Mouse (Mus musculus): ENCODE data around the gene Smyd4.
"Not testable (repeated sequence)": the region's sequence is repeated elsewhere in the genome, so short reads cannot be mapped to it uniquely, and the experiment has no call there.

Smyd4 gene

GRCm38 (mm10) chr11:75346556-75347187, 1.6 kb upstream of the Smyd4 start:
- DNase-seq (ENCODE audit: low read depth, low spot score) = no peak

- DNase-seq (ENCODE audit: low read depth, low spot score) = no peak
Observed at GRCm38 (mm10) chr11:75347188-75347585, 1.0 kb upstream of the Smyd4 start.

GRCm38 (mm10) chr11:75347596-75347995, 637 bp upstream of the Smyd4 start:
- DNase-seq (ENCODE audit: low read depth, low spot score) = no peak

GRCm38 (mm10) chr11:75348890-75349261, 643 bp downstream of the Smyd4 start:
- no peak for DNase-seq (ENCODE audit: low read depth, low spot score)

GRCm38 (mm10) chr11:75351225-75351624, 3.0 kb downstream of the Smyd4 start:
- no peak for DNase-seq (ENCODE audit: low read depth, low spot score)

- DNase-seq (ENCODE audit: low read depth, low spot score) = no peak
Observed at GRCm38 (mm10) chr11:75355475-75355874, 7.2 kb downstream of the Smyd4 start.

GRCm38 (mm10) chr11:75377125-75377524, 28.9 kb downstream of the Smyd4 start:
- DNase-seq (ENCODE audit: low read depth, low spot score) = no peak

- not testable (repeated sequence) for DNase-seq (ENCODE audit: low read depth, low spot score)
Observed at GRCm38 (mm10) chr11:75378786-75379185, 30.6 kb downstream of the Smyd4 start.

GRCm38 (mm10) chr11:75383529-75383928, 35.3 kb downstream of the Smyd4 start:
- not testable (repeated sequence) for DNase-seq (ENCODE audit: low read depth, low spot score)

- DNase-seq (ENCODE audit: low read depth, low spot score) = no peak
Observed at GRCm38 (mm10) chr11:75395611-75396010, 47.4 kb downstream of the Smyd4 start.

GRCm38 (mm10) chr11:75397452-75397851, 49.2 kb downstream of the Smyd4 start:
- no peak for DNase-seq (ENCODE audit: low read depth, low spot score)

- DNase-seq (ENCODE audit: low read depth, low spot score) = no peak
Observed at GRCm38 (mm10) chr11:75399411-75399841, 51.2 kb downstream of the Smyd4 start.

GRCm38 (mm10) chr11:75400099-75400498, 51.9 kb downstream of the Smyd4 start:
- no peak for DNase-seq (ENCODE audit: low read depth, low spot score)

- DNase-seq (ENCODE audit: low read depth, low spot score) = no peak
Observed at GRCm38 (mm10) chr11:75402271-75402690, 54.0 kb downstream of the Smyd4 start.

GRCm38 (mm10) chr11:75403301-75404052, 55.2 kb downstream of the Smyd4 start:
- no peak for DNase-seq (ENCODE audit: low read depth, low spot score)

- no peak for DNase-seq (ENCODE audit: low read depth, low spot score)
Observed at GRCm38 (mm10) chr11:75404801-75405200, 56.6 kb downstream of the Smyd4 start.

- DNase-seq (ENCODE audit: low read depth, low spot score) = no peak
Observed at GRCm38 (mm10) chr11:75406104-75406503, 57.9 kb downstream of the Smyd4 start.

- no peak for DNase-seq (ENCODE audit: low read depth, low spot score)
Observed at GRCm38 (mm10) chr11:75406865-75407264, 58.6 kb downstream of the Smyd4 start.

GRCm38 (mm10) chr11:75409679-75410575, 61.7 kb downstream of the Smyd4 start:
- DNase-seq (ENCODE audit: low read depth, low spot score) = no peak

GRCm38 (mm10) chr11:75410591-75410990, 62.4 kb downstream of the Smyd4 start:
- DNase-seq (ENCODE audit: low read depth, low spot score) = no peak

GRCm38 (mm10) chr11:75415096-75415495, 66.9 kb downstream of the Smyd4 start:
- DNase-seq (ENCODE audit: low read depth, low spot score) = no peak

- no peak for DNase-seq (ENCODE audit: low read depth, low spot score)
Observed at GRCm38 (mm10) chr11:75415994-75416393, 67.8 kb downstream of the Smyd4 start.

Data from brain, embryonic 18.5 days (tissue).